Mouse (Mus musculus) lung, adult 2 months (tissue): ENCODE results near the gene Fam98b.

ENCODE experiments used
- CTCF ChIP-seq: fragments of 200-500 bp; IDR thresholded peaks from 2 replicates; pipeline ENCODE4 v1.5.1; 2011; ENCODE audit warnings: mild to moderate bottlenecking, low read length, control low read depth; ENCODE audit not compliant: insufficient read depth
- POLR2A ChIP-seq: fragments of 200-500 bp; IDR thresholded peaks from 2 replicates; pipeline ENCODE4 v1.6.1; 2011; ENCODE audit warnings: low read depth, mild to moderate bottlenecking, control low read depth, low read length, borderline replicate concordance; ENCODE audit errors: extremely low read depth

GRCm38 (mm10) chr2:117309046-117309445, 59.5 kb downstream of the Fam98b start:
- no peak for TF ChIP-seq POLR2A
- TF ChIP-seq CTCF: no peak
